Mouse (Mus musculus) frontal cortex, postnatal 14 days (tissue): ENCODE data around the gene Fam102a.

ENCODE experiments used
- DNase-seq, 2 experiments: peaks; one replicate each; pipeline ENCODE4 v3.0.0; 2022; ENCODE audit warnings: low spot score in 2 of 2

Gene Fam102a

DNA sequence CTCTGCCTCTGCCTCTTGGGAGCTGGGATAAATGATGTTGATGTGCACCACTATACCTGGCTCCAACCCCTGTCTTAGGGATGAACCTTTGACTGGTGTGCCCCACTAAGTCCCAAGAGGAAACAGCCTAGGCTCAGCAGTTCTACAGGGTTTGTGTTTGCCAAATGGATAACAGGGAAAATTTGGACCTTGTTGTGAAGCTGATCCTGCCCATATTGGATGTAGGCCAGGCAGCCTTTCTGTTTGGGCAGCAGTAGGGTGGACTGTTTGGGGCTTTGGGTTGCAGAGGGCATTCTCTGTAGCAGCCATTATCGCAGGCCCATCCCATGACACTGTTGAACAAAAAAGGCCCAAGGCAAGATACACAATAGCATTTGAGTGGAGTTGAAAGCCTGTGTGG is 11.8 kb downstream of the Fam102a start:
- no peak for DNase-seq

DNA sequence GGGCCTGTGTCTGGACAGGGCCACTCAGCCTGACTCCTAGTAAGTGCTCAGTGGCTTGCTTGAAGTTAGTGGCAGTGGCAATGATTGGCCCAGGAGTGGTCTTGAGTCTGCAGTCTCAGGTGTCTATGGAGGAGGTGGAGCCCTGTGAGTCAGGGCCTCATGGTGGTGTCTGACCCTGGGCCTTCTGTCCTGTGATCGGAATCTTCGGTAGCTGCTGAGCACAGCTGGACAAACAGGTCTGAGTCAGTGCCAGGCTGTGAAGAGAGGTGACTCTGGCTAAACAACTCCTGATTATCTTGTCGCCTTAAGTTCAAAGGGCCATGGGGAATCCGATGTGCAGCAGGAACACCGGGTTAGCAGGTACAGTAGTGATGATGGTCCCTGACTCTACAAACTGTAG is 12.2 kb downstream of the Fam102a start:
- no peak for DNase-seq

DNA sequence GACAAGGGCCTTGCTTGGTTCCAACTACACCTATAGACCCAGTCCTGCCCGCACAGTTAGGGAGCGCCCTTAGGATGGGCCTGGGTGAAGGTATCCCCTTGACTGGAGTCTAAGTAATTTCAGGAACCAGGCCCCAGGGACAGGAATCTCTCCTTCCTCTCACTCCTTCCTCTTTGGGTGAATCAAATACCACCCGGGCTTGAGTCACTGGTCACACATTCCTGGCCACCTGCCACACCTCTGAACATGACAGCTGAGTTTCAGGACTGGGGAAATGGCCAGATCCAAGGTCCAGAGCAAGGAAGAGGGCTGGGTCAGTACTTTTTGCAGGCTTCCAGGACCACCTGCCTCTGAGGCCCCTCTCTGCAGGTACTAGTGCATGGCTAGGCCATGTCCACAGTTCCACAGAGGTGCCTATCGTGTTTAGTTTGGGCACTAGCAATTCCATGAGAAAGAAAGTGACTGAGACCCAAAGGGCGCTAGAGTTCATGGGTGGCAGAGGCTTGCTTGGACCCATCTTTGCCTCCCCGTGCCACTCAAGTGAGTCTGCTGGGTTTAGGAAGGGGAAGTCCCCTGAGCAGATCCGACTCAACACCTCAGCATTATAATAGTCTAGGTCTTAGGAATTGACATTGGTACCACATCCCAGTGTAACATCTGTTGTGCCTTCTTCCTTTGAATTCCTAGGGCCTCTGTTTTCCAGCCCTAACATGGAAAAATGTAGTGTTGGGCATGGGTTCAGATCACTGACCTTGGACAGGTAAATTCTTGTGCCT is 13.0 kb downstream of the Fam102a start:
- no peak for DNase-seq

DNA sequence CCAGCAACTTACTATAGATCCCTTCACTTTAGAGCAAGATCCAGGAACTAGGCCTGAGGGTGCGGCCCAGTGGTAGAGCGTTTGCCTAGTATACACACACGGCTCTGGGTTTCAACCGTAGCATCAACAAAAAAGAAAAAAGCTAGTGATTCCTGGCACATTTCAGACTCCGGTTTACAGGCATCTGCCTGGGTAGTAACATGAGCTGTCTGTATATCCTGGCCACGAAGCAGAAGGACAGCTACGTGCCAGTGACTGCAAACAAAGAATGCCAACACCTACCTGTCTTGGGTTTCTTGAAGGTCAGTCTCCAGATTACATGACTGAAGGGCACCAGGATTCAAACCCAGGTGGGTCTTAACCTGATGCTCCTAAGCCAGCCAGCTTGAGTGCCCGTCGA is 14.0 kb downstream of the Fam102a start:
- DNase-seq, result no peak

DNA sequence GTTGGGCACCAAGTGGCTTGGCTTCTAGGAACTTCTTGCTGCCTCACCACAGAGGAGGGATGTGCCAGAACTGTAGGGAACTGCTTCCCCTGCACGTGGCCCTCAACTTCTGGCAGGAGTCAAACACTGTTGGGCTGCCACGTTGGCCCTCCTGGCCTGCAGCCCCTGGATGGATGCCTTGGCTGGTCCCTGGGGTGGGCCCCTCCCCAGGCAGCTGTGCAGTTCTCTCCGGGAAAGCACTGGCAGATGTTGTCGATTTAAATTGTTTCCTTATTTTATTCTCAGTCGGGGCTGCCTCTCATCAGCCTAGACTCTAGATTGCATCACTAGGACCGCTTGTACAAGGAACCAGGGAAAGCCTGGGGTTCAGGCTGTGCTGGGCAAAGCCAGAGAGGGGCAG is 14.6 kb downstream of the Fam102a start:
- DNase-seq, result no peak

DNA sequence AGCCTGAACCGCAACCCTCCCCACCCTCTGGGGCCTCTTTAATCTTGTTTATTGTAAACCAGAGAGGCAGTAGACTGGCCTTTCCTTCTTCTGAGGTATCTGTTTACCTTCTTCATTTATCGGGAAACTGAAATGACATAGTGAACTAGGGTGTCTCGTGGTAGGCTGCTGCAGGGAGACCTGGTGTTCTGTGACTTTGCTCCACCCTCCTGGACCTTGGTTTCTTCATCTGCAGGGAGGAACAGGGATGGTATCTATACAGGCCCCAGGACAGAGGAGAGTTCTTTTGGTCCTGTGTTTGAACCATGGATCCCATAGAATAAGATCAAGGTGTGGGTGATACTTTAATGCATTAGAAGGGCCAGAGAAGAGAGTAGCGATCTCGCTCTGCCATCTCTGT is 16.1 kb downstream of the Fam102a start:
- no peak for DNase-seq

DNA sequence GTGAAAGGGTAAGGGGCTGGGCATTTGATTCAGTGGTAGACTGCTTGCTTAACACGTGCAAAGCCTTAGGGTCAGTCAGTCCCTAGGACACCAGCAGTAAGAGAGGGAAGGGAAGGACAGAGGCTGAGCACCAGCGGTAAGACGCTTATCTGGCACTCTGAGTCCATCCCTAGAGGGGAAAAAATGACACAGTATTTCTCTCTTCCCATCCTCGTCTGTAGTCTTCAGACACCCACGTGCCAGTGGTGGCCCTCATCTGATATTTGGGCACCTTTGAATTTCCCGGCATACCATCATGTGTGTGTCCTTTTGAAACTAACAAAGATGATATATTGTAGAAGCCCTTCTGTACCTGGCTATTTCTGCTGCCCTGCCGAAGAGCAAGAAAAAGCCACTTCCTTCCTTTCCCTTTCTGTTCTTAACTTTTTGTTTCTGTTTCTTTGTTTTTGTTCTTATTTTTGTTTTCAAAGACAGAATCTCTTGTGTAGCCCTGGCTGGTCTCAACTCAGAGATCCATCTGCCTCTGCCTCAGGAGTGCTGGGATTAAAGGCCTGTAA is 18.5 kb downstream of the Fam102a start:
- no peak for DNase-seq

GRCm38 (mm10) chr2:32555484-32555883 is 20.4 kb downstream of the Fam102a start:
- no peak for DNase-seq

- DNase-seq, result no peak
Observed at GRCm38 (mm10) chr2:32556019-32556418, 20.9 kb downstream of the Fam102a start.

- DNase-seq, result no peak
Observed at GRCm38 (mm10) chr2:32559570-32559969, 24.4 kb downstream of the Fam102a start.

DNA sequence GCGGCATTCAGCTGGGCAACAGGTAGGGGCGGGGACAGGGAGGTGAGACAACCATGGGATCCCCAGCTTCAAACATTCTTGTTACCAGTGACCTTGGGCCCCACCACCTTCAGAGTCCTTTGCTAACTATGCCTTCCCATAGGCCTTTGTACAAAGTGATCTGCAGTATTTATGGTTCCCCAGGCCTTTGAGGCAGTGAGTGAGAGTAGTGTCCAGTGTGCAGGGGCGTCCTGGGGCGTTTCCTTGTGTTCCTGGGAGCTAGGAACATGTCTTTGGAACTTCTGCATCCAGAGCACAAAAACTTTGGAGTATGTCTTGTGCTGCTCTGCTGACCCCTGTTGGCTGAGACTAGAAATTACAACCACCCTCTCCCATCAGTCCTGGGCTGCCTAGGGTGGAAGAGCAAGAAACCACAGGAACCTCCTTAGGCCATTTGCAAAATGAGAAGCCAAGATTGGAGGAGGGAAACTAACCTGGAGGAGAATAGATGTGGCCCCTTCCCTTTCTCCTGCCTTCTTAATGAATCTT is 31.5 kb downstream of the Fam102a start:
- DNase-seq, result peak in 1 of 2 experiments; percentile 65

DNA sequence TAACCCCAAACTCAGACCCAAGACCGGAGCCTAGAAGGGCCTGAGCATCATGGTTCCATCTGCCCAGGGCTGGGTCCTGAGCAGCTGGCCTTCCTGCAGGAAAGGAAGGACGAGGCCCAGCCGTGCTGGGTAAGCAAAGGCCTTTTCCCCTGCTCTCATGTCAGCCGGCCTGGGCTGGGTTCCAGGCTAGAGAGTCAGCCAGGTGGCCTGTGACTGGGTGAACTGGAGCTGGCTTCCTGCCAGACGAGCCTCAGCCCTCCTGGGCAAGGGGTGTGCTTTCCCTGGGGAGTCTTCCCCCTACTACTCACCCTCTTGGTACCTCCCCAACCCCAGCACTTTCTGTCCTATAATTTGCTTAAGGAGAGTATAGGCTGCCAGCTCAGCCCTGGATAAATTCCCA is 33.0 kb downstream of the Fam102a start:
- DNase-seq, result no peak

- no peak for DNase-seq
Observed at GRCm38 (mm10) chr2:32568941-32569340, 33.8 kb downstream of the Fam102a start.

DNA sequence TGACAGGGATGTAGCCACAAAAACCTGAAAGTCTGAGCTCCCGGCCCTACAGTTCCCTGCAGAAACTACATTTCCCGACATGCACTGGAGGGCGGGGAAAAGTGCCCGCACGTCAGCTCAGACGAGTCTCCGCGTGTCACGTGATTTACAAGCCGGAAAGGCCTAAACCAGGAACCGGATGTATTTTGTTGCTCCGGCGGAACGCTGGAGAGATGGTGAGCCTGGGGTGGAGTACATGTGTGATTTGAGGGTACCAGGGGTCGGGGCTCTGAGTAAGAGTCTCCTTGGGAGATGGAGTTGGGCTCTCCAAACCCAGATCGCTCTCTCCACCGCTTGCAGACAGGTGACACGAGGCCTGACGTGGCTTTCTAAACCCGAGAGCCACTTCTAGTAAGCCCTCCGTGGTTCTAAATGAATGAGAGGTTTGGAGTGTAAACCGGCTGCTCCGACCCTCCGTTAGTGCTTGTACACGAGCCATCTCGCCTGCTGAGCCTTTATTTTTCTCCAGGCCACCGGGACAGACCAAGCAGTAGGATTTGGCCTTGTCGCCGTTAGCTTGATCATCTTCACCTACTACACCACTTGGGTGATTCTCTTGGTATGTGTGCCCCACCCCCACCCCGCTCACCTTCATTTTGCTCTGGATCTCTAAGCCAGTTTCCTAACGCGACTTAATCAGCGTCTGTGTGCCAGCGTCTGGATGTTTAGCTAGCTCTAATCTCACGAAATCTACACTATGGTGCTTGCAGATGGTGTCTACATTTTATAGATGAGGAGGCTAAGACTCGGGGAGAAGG is 35.8 kb downstream of the Fam102a start, which contains the start of gene Dpm2:
TSS of gene Dpm2 (plus strand) at position 161 of the 797 bp plus-strand sequence.
- DNase-seq, result peak; percentile 89

DNA sequence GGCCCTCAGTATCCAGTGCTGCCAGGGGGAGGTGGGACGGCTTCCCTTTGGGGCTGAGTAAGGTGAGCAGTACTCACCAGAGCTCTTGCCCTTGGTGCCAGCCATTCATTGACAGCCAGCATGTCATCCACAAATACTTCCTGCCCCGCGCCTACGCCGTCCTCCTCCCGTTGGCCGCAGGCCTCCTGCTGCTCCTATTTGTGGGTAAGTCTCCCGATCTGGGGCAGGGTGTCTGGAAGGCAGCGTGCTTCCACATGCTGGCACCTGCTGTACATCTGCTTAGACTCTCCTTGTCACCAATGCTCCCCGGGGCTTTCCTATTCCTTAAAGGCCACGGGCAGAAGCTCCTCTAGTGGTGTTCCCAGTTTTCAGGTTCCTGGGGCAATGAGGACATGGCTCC is 37.1 kb downstream of the Fam102a start:
- DNase-seq, result no peak

DNA sequence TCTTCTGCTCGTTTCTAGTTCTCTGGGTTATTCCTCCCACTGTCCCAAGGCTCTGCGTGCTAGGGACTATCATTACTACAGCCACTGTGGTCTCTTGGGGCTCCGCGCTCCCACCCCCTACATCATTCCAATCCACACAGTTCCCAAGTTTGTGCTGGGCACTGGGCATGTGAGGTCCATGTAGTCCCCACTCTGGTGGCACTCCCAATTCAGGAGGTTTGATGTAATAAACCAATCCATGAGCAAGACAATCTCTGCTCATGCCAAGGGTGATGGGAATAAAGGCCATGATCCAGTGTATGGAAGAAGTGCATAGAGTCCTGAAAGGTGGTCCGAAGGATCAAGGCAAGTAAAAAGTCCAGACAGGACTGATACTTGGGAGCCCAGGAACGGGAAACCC is 39.4 kb downstream of the Fam102a start, which contains the start of gene Pip5kl1:
TSS of gene Pip5kl1 (plus strand) at position 301 of the 400 bp plus-strand sequence.
- no peak for DNase-seq

GRCm38 (mm10) chr2:32574901-32575585 is 39.9 kb downstream of the Fam102a start:
- DNase-seq, result peak; percentile 70 to 75

DNA sequence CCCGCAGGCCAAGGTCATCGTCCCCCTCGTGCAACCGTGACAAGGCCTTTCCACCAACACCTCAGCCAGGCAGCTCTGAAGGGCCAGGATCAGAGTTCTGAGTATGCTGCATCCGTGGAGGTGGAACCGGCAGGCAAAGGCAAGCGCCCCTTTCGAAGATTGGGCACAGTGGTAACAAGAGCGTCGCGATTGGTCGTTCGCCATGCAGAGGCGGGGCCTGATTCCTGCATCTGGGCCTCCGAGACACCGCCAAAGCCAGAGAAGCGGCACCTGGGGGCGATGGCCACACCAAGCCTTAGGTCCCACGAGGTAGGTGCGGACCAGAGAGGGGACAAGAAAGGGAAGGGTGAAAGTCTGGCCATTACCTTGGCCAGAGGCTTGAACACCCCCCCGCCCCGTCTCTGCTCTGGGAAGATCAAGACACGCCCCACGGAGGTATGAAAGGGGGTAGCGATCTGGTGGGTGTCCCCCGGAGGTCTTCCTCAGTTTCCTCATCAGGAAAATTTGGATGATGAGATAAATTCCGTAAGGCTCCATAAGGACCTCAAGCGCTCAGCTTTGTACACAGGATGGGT is 40.5 kb downstream of the Fam102a start, which contains the start of gene 9430097D07Rik:
TSS of gene 9430097D07Rik (minus strand) at position 99 of the 575 bp plus-strand sequence.
- peak; percentile 60 to 71 for DNase-seq

GRCm38 (mm10) chr2:32576532-32576931 is 41.4 kb downstream of the Fam102a start:
- no peak for DNase-seq

DNA sequence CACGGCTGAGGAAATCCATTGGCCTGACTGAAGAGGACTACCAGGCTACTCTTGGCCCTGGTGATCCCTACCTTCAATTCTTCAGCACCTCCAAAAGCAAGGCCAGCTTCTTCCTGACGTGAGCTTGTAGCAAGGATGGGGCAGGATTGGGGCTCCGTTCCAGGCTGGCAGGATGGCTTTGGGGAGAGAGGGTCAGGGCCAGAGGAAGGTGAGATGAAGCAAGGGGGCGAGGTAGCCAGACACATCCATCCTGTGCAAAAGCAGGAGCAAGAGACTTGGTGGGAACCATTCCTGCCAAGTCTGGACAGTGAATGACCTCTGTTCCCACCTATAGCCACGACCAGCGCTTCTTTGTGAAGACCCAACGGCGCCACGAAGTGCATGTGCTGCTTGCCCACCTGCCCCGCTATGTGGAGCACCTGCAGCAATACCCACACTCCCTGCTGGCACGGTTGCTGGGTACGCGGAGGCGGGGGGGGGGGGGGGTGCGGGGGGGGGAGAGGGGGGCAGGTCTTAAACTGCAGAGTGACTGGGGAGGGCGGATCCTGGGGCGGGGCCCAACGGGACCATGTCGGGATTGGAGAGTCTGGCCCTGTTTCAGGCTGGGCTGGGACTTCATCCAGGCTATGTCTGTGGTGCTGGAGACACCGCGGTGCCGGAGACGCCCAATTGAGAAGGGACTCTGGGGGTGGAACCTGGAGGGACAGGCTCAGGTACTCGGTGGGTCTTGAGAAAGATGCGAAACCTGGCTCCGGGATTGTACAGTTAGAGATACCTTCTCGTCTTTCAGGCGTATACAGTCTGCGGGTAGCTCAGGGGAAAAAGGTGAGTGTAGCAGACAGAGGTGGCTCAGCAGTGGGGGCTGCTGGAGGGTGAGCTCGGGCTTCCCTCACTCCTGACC is 43.3 kb downstream of the Fam102a start:
- no peak for DNase-seq
